Mouse (Mus musculus) olfactory bulb, adult 2 months (tissue): ENCODE data around the gene Muc13.

Source experiments
- CTCF ChIP-seq: fragments of 200-500 bp; IDR thresholded peaks from 2 replicates; pipeline ENCODE4 v1.5.1; 2012; ENCODE audit warnings: low read depth, mild to moderate bottlenecking, low read length, moderate library complexity; ENCODE audit not compliant: insufficient read depth
- POLR2A ChIP-seq: fragments of 200-500 bp; IDR thresholded peaks from 2 replicates; pipeline ENCODE4 v1.6.1; 2012; ENCODE audit warnings: mild to moderate bottlenecking, low read depth, low read length, moderate library complexity; ENCODE audit not compliant: insufficient read depth

GRCm38 (mm10) chr16:33745457-33745856 is 48.4 kb upstream of the Muc13 start:
- TF ChIP-seq CTCF (no peak), POLR2A (no peak)
